Mouse (Mus musculus) B cell, adult 62 days (primary cell): ENCODE measurements around the gene C3. TPM values are rescaled to one million over a fixed set of nuclear protein-coding genes. Genes with fewer than 3 reads are reported as not detected.

ENCODE experiments used
- total RNA-seq: library from RNA; stranded (reverse); gene quantifications from 4 replicates; pipeline ENCODE4 v1.2.4, GENCODE M21; 2023

C3 gene
- 2.3 to 6.1 TPM (median 2.8 TPM) in 4 replicates for total RNA-seq

GRCm38 (mm10) chr17:57228014-57228413, at the start of gene C3:
Gene C3 (minus strand): TSS chr17:57228136.

DNA sequence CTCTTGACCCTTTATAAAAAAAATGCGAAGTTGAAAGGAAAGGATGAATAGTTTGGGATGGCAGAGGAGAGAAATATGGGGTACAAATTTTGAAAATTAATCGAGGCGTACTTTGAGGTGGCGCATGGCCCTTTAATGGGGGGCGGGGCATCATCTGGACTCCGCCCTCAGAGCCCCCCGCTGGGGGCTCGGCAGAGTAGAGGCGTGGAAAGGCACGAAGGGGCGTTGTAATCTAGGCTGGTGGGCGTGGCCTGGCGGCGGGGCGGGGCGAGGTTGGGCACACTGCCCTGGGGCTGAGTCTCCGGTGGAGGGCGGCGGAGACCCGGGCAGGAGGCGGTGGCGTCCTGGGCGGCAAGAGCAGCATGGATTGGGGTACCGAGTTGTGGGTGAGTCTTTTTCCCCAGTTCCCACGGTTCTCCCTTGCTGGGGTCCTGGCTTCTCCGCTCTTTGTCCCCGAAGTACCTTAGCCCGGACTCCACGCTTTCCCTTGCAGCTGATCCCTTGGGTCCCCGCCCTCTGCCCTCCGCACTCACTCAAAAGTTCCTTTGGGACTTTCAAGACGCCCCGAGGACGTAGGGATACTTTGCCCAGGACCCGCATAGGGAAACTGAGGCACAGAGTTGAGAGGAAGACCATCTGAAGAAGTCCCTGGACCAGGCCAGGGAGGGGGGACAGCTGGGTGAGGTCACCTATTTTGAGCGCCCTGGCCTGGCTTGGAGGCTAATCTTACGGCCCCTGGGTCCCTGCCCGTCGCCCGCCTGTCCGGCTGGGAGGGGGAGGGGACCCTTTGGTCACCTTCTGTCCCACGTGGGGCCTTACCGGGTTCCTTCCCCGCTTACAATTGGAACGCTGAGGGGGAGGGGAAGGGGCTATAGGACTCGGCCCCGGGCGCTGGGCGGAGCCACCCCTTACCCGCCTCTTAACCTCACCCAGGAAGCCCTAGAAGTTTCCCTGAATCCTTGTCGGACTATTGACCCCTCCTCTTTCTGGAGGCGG, 21.5 kb upstream of the C3 start, which contains the start of gene Trip10:
Gene Trip10, plus strand, starts transcription at position 270 of the 996 bp plus-strand sequence.

GRCm38 (mm10) chr17:57248201-57248699, 20.3 kb upstream of the C3 start, which contains the start of gene Gpr108:
Gene Gpr108 (minus strand): TSS chr17:57248446.

DNA sequence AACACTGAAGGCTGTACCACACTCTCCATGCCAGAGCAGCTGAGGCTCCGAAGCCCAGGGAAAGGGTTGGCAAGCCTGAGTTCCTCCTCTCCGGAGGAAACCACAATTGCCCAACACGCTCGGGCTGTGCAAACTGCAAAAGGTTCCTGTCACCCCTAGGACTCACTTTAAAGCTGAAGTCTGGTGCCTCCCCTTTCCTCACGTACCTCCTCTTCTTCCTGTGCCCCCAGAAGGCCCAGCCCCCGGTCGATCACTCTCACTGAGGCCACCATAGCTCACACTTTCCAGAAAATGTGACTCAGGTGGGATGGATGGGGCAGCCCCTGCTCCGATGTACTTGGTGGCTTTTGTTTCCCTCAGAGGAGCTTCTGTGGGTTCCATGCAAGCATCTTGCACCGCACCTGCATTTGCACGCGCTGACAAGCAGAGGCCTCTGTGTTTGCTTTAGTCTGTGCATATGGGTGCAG, 33.9 kb downstream of the C3 start, which contains the start of gene Tnfsf14:
Gene Tnfsf14, minus strand, starts transcription at position 137 of the 467 bp plus-strand sequence.

Other genes with a start within 250 kb of the C3 start
- not detected in 4 replicates for gene Acer1, start 246.0 kb downstream of the C3 start, total RNA-seq
- 24.2 to 35.2 TPM (median 28.4 TPM) in 4 replicates for gene Clpp, start 237.8 kb downstream of the C3 start, total RNA-seq
- gene Alkbh7, start 230.8 kb downstream of the C3 start, total RNA-seq, result 10.0 to 14.6 TPM (median 12.5 TPM) in 4 replicates
- gene Pspn, start 228.1 kb downstream of the C3 start, total RNA-seq, result not detected in 4 replicates
- 59.8 to 65.3 TPM (median 63.7 TPM) in 4 replicates for gene Gtf2f1, start 216.8 kb downstream of the C3 start, total RNA-seq
- gene Gm17949, start 216.7 kb downstream of the C3 start, total RNA-seq, result not detected in 4 replicates
- 127 to 131 TPM (median 130 TPM) in 4 replicates for gene Khsrp, start 196.6 kb downstream of the C3 start, total RNA-seq
- not detected in 4 replicates for gene Slc25a41, start 186.5 kb downstream of the C3 start, total RNA-seq
- 16.9 to 20.3 TPM (median 18.6 TPM) in 4 replicates for gene Crb3, start 169.0 kb downstream of the C3 start, total RNA-seq
- 16.8 to 22.0 TPM (median 18.4 TPM) in 4 replicates for gene Slc25a23, start 168.3 kb downstream of the C3 start, total RNA-seq
- gene Dennd1c, start 149.6 kb downstream of the C3 start, total RNA-seq, result 137 to 170 TPM (median 149 TPM) in 4 replicates
- 0.41 to 0.43 TPM (median 0.43 TPM) in 3 of 4 replicates, not detected in the other for gene Tubb4a, start 140.4 kb downstream of the C3 start, total RNA-seq
- 0.45 to 1.2 TPM (median 0.78 TPM) in 3 of 4 replicates, not detected in the other for gene Tnfsf9, start 122.8 kb downstream of the C3 start, total RNA-seq
- not detected in 4 replicates for gene Cd70, start 78.4 kb downstream of the C3 start, total RNA-seq
- gene Tnfsf14, start 34.0 kb downstream of the C3 start, total RNA-seq, result 0.30 TPM in 1 of 4 replicates, not detected in the others
- 53.3 to 60.2 TPM (median 54.8 TPM) in 4 replicates for gene Gpr108, start 20.3 kb upstream of the C3 start, total RNA-seq
- gene Trip10, start 21.3 kb upstream of the C3 start, total RNA-seq, result 8.7 to 17.0 TPM (median 13.2 TPM) in 4 replicates
- 183 to 200 TPM (median 192 TPM) in 4 replicates for gene Vav1, start 51.0 kb upstream of the C3 start, total RNA-seq
- 9.6 to 12.6 TPM (median 10.2 TPM) in 4 replicates for gene Adgre1, start 130.6 kb upstream of the C3 start, total RNA-seq